Mouse (Mus musculus) lung, adult 2 months (tissue): ENCODE results near the gene Polr2g.

Experiments used
- CTCF ChIP-seq: fragments of 200-500 bp; IDR thresholded peaks from 2 replicates; pipeline ENCODE4 v1.5.1; 2011; ENCODE audit warnings: mild to moderate bottlenecking, low read length, control low read depth; ENCODE audit not compliant: insufficient read depth
- POLR2A ChIP-seq: fragments of 200-500 bp; IDR thresholded peaks from 2 replicates; pipeline ENCODE4 v1.6.1; 2011; ENCODE audit warnings: low read depth, mild to moderate bottlenecking, control low read depth, low read length, borderline replicate concordance; ENCODE audit errors: extremely low read depth

- TF ChIP-seq CTCF (no peak), POLR2A (no peak)
These were observed 22.1 kb upstream of the Polr2g start for GRCm38 (mm10) chr19:8820424-8820956.
